8 mouse cellular contexts compared by ENCODE assay signal in the genomic region with DNA sequence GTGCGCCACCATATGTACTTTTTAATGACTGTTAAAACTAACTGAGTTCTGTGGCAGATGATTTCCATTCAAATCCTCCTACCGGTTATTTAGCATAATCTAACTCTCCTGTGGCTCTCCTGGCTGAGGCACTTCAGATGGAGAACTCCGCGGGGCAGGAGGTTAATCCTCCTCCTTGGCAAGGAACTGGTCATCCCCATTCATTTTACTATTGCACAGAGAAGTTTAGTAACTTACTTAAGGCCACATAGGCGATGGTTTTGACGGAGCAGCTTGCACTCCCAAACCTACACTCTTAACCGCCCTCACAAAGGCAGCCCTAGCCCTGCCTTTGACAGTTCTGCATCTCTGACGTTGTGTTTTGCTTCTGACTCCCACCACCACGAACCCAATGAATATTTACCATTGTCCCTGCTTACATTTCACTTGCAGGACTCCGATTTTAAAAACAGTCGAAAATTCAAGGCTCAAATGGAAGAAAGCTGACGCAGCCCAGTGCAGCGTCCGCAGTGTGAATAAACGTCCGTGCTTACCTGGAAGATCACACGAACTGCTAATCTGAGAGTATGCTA. TPM values are rescaled to one million over a fixed set of nuclear protein-coding genes. Genes with fewer than 3 reads are reported as not detected.
DNase-seq lines count a peak whose midpoint lies in the region; ATAC-seq and TF ChIP-seq lines count a peak whose summit lies in the region.

No protein-coding gene starts in this region.

- 8% methylated on average over 17 of the region's 17 CpGs for WGBS in lung, embryonic 14.5 days
- WGBS in forebrain, embryonic 10.5 days: 5% methylated on average over 17 of the region's 17 CpGs
- 16% methylated on average over 17 of the region's 17 CpGs for WGBS in intestine, embryonic 15.5 days
- 10% methylated on average over 17 of the region's 17 CpGs for WGBS in neural tube, embryonic 13.5 days

- no peak for DNase-seq in lung, embryonic 14.5 days
- DNase-seq in lung, postnatal 10 days: no peak
- no peak for DNase-seq in forebrain, embryonic 10.5 days (ENCODE audit: extremely low spot score, low spot score)
- no peak for DNase-seq in ovary, postnatal 10 days (ENCODE audit: low spot score)
- no peak for DNase-seq in urinary bladder, postnatal 25 days (ENCODE audit: low spot score)
- DNase-seq in natural killer cell, adult 2 months (ENCODE audit: low spot score in 2 of 2): no peak

- no peak for TF ChIP-seq CTCF in lung, embryonic 14.5 days (IDR thresholded peaks at IDR 0.05; ENCODE audit: low read depth)

- H3K4me3 ChIP-seq in lung, embryonic 14.5 days (ENCODE audit: low read depth, low read length): peak overlapping the region; percentile 30
- peak overlapping the region; percentile 53 for H3K4me3 ChIP-seq in forebrain, embryonic 10.5 days
- H3K4me3 ChIP-seq in intestine, embryonic 15.5 days (replicated peaks): peak overlapping the region; percentile 31
- H3K4me3 ChIP-seq in neural tube, embryonic 13.5 days: peak overlapping the region; percentile 44

- H3K27me3 ChIP-seq in lung, embryonic 14.5 days (ENCODE audit: insufficient read depth, low read length): no peaks in the 10 kb centered on the region
- peaks cover 8% of the 10 kb centered on the region; the same call in 1 of the 2 replicates for H3K27me3 ChIP-seq in forebrain, embryonic 10.5 days (ENCODE audit: poor library complexity, severe bottlenecking)
- H3K27me3 ChIP-seq in intestine, embryonic 15.5 days (replicated peaks): no peaks in the 10 kb centered on the region
- peaks cover 12% of the 10 kb centered on the region for H3K27me3 ChIP-seq in neural tube, embryonic 13.5 days

- peak overlapping the region; percentile 30 for H3K9ac ChIP-seq in lung, embryonic 14.5 days
- peak overlapping the region; percentile 44 for H3K9ac ChIP-seq in intestine, embryonic 15.5 days
- peak overlapping the region; percentile 70 for H3K9ac ChIP-seq in neural tube, embryonic 13.5 days

- no peaks in the 10 kb centered on the region for H3K9me3 ChIP-seq in lung, embryonic 14.5 days (ENCODE audit: low read depth, low read length)
- no peaks in the 10 kb centered on the region for H3K9me3 ChIP-seq in forebrain, embryonic 10.5 days
- no peaks in the 10 kb centered on the region for H3K9me3 ChIP-seq in intestine, embryonic 15.5 days
- H3K9me3 ChIP-seq in neural tube, embryonic 13.5 days: no peaks in the 10 kb centered on the region

- no peak for ATAC-seq in lung, embryonic 14.5 days (ENCODE audit: insufficient read depth)
- ATAC-seq in intestine, embryonic 15.5 days: no peak
- no peak for ATAC-seq in neural tube, embryonic 13.5 days (ENCODE audit: low read depth)

- H3K4me2 ChIP-seq in lung, embryonic 14.5 days: peak overlapping the region; percentile 69
- peak overlapping the region; percentile 82 for H3K4me2 ChIP-seq in intestine, embryonic 15.5 days (replicated peaks)
- peak overlapping the region; percentile 75 for H3K4me2 ChIP-seq in neural tube, embryonic 13.5 days

- H3K27ac ChIP-seq in lung, embryonic 14.5 days (ENCODE audit: low read depth): no peak overlapping the region
- peak overlapping the region; percentile 76 for H3K27ac ChIP-seq in forebrain, embryonic 10.5 days
- H3K27ac ChIP-seq in intestine, embryonic 15.5 days: no peak overlapping the region
- H3K27ac ChIP-seq in neural tube, embryonic 13.5 days (replicated peaks): 0 out of 2 replicates have a peak overlapping the region, but pooled peaks have one; percentile 2

- H3K4me1 ChIP-seq in lung, embryonic 14.5 days (ENCODE audit: insufficient read depth): peaks cover 4% of the 10 kb centered on the region
- peaks cover 41% of the 10 kb centered on the region for H3K4me1 ChIP-seq in forebrain, embryonic 10.5 days
- peaks cover 10% of the 10 kb centered on the region for H3K4me1 ChIP-seq in intestine, embryonic 15.5 days (replicated peaks)
- peaks cover 25% of the 10 kb centered on the region for H3K4me1 ChIP-seq in neural tube, embryonic 13.5 days (replicated peaks)

- no peaks in the 10 kb centered on the region for H3K36me3 ChIP-seq in lung, embryonic 14.5 days (ENCODE audit: insufficient read depth)
- no peaks in the 10 kb centered on the region for H3K36me3 ChIP-seq in forebrain, embryonic 10.5 days (replicated peaks)
- no peaks in the 10 kb centered on the region for H3K36me3 ChIP-seq in intestine, embryonic 15.5 days
- no peaks in the 10 kb centered on the region for H3K36me3 ChIP-seq in neural tube, embryonic 13.5 days

RNA-seq across cellular contexts. Expression of gene Sdhb, which starts 3.8 kb away (rescaled TPM):
- polyA plus RNA-seq in lung, embryonic 14.5 days (2014; fragmentation: Nextera tagmentation; extraction: Ambion mirVana): 382 and 392 TPM in 2 replicates
- 411 and 415 TPM in 2 replicates for polyA plus RNA-seq in forebrain, embryonic 10.5 days (2016; fragmentation: Nextera tagmentation; extraction: Ambion mirVana)
- 539 and 577 TPM in 2 replicates for polyA plus RNA-seq in intestine, embryonic 15.5 days (2015; fragmentation: Nextera tagmentation; extraction: Ambion mirVana)
- 473 and 497 TPM in 2 replicates for polyA plus RNA-seq in neural tube, embryonic 13.5 days (2015; fragmentation: Nextera tagmentation; extraction: Ambion mirVana)

RNA-seq across cellular contexts. Expression of gene Atp13a2, which starts 29.5 kb away (rescaled TPM):
- 34.0 and 37.2 TPM in 2 replicates for polyA plus RNA-seq in lung, embryonic 14.5 days (2014; fragmentation: Nextera tagmentation; extraction: Ambion mirVana)
- polyA plus RNA-seq in forebrain, embryonic 10.5 days (2016; fragmentation: Nextera tagmentation; extraction: Ambion mirVana): 39.9 and 40.6 TPM in 2 replicates
- 29.8 and 35.7 TPM in 2 replicates for polyA plus RNA-seq in intestine, embryonic 15.5 days (2015; fragmentation: Nextera tagmentation; extraction: Ambion mirVana)
- polyA plus RNA-seq in neural tube, embryonic 13.5 days (2015; fragmentation: Nextera tagmentation; extraction: Ambion mirVana): 133 and 144 TPM in 2 replicates

RNA-seq across cellular contexts. Expression of gene Padi2, which starts 51.1 kb away (rescaled TPM):
- 1.1 and 1.8 TPM in 2 replicates for polyA plus RNA-seq in lung, embryonic 14.5 days (2014; fragmentation: Nextera tagmentation; extraction: Ambion mirVana)
- 0.30 and 0.66 TPM in 2 replicates for polyA plus RNA-seq in forebrain, embryonic 10.5 days (2016; fragmentation: Nextera tagmentation; extraction: Ambion mirVana)
- polyA plus RNA-seq in intestine, embryonic 15.5 days (2015; fragmentation: Nextera tagmentation; extraction: Ambion mirVana): 3.1 and 3.8 TPM in 2 replicates
- 4.4 and 6.0 TPM in 2 replicates for polyA plus RNA-seq in neural tube, embryonic 13.5 days (2015; fragmentation: Nextera tagmentation; extraction: Ambion mirVana)

RNA-seq across cellular contexts. Expression of gene Mfap2, which starts 53.0 kb away (rescaled TPM):
- 517 and 566 TPM in 2 replicates for polyA plus RNA-seq in lung, embryonic 14.5 days (2014; fragmentation: Nextera tagmentation; extraction: Ambion mirVana)
- polyA plus RNA-seq in forebrain, embryonic 10.5 days (2016; fragmentation: Nextera tagmentation; extraction: Ambion mirVana): 265 TPM in 2 replicates
- polyA plus RNA-seq in intestine, embryonic 15.5 days (2015; fragmentation: Nextera tagmentation; extraction: Ambion mirVana): 329 and 347 TPM in 2 replicates
- polyA plus RNA-seq in neural tube, embryonic 13.5 days (2015; fragmentation: Nextera tagmentation; extraction: Ambion mirVana): 248 and 255 TPM in 2 replicates

Comparison
In these comparisons a context has a peak if more than half of its experiments do, and no peak if none do; other contexts are left out.
1. H3K27ac ChIP-seq: peak in forebrain, embryonic 10.5 days (single experiment) and neural tube, embryonic 13.5 days (single experiment); none in lung, embryonic 14.5 days (single experiment) and intestine, embryonic 15.5 days (single experiment).
2. Peak in every context shown above with its lines, with median percentiles within 50 percentile points of each other: H3K4me2 ChIP-seq, H3K4me3 ChIP-seq and H3K9ac ChIP-seq.